Mouse (Mus musculus) CH12.LX (cell line): ENCODE data around the gene Tmem106c. TPM values are rescaled to one million over a fixed set of nuclear protein-coding genes. Genes with fewer than 3 reads are reported as not detected.

Experiments
- DNase-seq: peaks from one replicate; pipeline ENCODE4 v3.0.0-alpha.2; 2013; ENCODE audit errors: extremely low read depth
- H3K27ac ChIP-seq: 2 replicates; pipeline ENCODE4 v1.5.1; 2012; ENCODE audit warnings: low read depth, mild to moderate bottlenecking, control low read depth, moderate library complexity; ENCODE audit not compliant: insufficient read depth
- H3K27me3 ChIP-seq: replicated peaks from 2 replicates; pipeline ENCODE3; 2012; ENCODE audit warnings: inconsistent platforms
- H3K36me3 ChIP-seq, 2 experiments: replicated peaks in 1 of 2; 2 replicates each; pipeline versions ENCODE3 to v1.6.1; 2012; ENCODE audit warnings: inconsistent platforms in 1 of 2, low read length in 1 of 2, mild to moderate bottlenecking in 1 of 2, mixed read lengths in 1 of 2, moderate library complexity in 1 of 2; ENCODE audit not compliant: control insufficient read depth in 1 of 2, insufficient read depth in 1 of 2
- H3K4me1 ChIP-seq, 2 experiments: 2 replicates each; pipeline ENCODE4 v1.6.1; 2012; ENCODE audit warnings: inconsistent platforms in 1 of 2, moderate library complexity in 1 of 2; ENCODE audit not compliant: insufficient read depth in 2 of 2, control insufficient read depth in 1 of 2
- H3K4me2 ChIP-seq: 2 replicates; pipeline ENCODE4 v1.6.1; 2012; ENCODE audit warnings: low read depth, mild to moderate bottlenecking, control low read depth; ENCODE audit not compliant: poor library complexity, insufficient read depth, severe bottlenecking
- H3K4me3 ChIP-seq, 3 experiments: fragments of 150-350 bp in 1 of 3; sonication (generic) in 1 of 3; replicated peaks in 1 of 3; 2 replicates each; pipeline versions ENCODE3 to v1.5.1; 2011 to 2012; ENCODE audit warnings: low read depth in 2 of 3, low read length in 2 of 3, mild to moderate bottlenecking in 2 of 3, moderate library complexity in 2 of 3, control low read depth in 1 of 3, improper control_type of control experiment in 1 of 3, inconsistent platforms in 1 of 3, mixed read lengths in 1 of 3; ENCODE audit not compliant: poor library complexity in 1 of 3
- H3K79me2 ChIP-seq: replicated peaks from 2 replicates; pipeline ENCODE4 v1.6.1; 2012; ENCODE audit warnings: mild to moderate bottlenecking, moderate library complexity; ENCODE audit not compliant: control insufficient read depth, poor library complexity, insufficient read depth, severe bottlenecking; ENCODE audit errors: extremely low read depth
- H3K9ac ChIP-seq: 2 replicates; pipeline ENCODE4 v1.6.1; 2012; ENCODE audit warnings: low read depth, mild to moderate bottlenecking, control low read depth, moderate library complexity; ENCODE audit not compliant: insufficient read depth
- H3K9me3 ChIP-seq: replicated peaks from 2 replicates; pipeline ENCODE3; 2012; ENCODE audit warnings: low read length, inconsistent platforms, mixed read lengths
- CHD1 ChIP-seq: IDR thresholded peaks from 2 replicates; pipeline ENCODE4 v1.6.1; 2012; ENCODE audit warnings: low read depth, low read length, improper control_type of control experiment, inconsistent platforms
- CTCF ChIP-seq, 2 experiments: IDR thresholded peaks in 1 of 2; conservative IDR thresholded peaks in 1 of 2; 2 replicates each; pipeline ENCODE4 v1.5.1; 2011 to 2012; ENCODE audit warnings: low read depth in 2 of 2, low read length in 2 of 2, improper control_type of control experiment in 1 of 2, inconsistent platforms in 1 of 2, mild to moderate bottlenecking in 1 of 2, moderate library complexity in 1 of 2
- E2F4 ChIP-seq: IDR thresholded peaks from 2 replicates; pipeline ENCODE4 v1.6.1; 2011; ENCODE audit warnings: low read depth, low read length, improper control_type of control experiment; ENCODE audit not compliant: insufficient replicate concordance
- ELF1 ChIP-seq: IDR thresholded peaks from 2 replicates; pipeline ENCODE4 v1.6.1; 2014; ENCODE audit warnings: low read depth, mild to moderate bottlenecking, inconsistent platforms, low read length, improper control_type of control experiment
- ETS1 ChIP-seq: conservative IDR thresholded peaks from 2 replicates; pipeline ENCODE4 v1.6.1; 2012; ENCODE audit warnings: low read depth, mild to moderate bottlenecking, inconsistent platforms, low read length, improper control_type of control experiment, moderate library complexity
- KAT2A ChIP-seq: IDR thresholded peaks from 2 replicates; pipeline ENCODE4 v1.6.1; 2012; ENCODE audit warnings: low read length, improper control_type of control experiment, inconsistent platforms; ENCODE audit not compliant: insufficient replicate concordance
- MAZ ChIP-seq: IDR thresholded peaks from 2 replicates; pipeline ENCODE4 v1.6.1; 2012; ENCODE audit warnings: low read depth, mild to moderate bottlenecking, inconsistent platforms, low read length, improper control_type of control experiment, moderate library complexity
- MEF2A ChIP-seq: IDR thresholded peaks from 2 replicates; pipeline ENCODE4 v1.6.1; 2014; ENCODE audit warnings: low read depth, mild to moderate bottlenecking, inconsistent platforms, low read length, improper control_type of control experiment, borderline replicate concordance
- MXI1 ChIP-seq: IDR thresholded peaks from 2 replicates; pipeline ENCODE4 v1.6.1; 2011; ENCODE audit warnings: mild to moderate bottlenecking, low read depth, low read length, improper control_type of control experiment
- MYC ChIP-seq: IDR thresholded peaks from 2 replicates; pipeline ENCODE4 v1.6.1; 2011; ENCODE audit warnings: low read depth, mild to moderate bottlenecking, improper control_type of control experiment, low read length
- NRF1 ChIP-seq: IDR thresholded peaks from 2 replicates; pipeline ENCODE4 v1.6.1; 2014; ENCODE audit warnings: low read depth, mild to moderate bottlenecking, inconsistent platforms, low read length, improper control_type of control experiment, moderate library complexity
- RAD21 ChIP-seq: IDR thresholded peaks from 2 replicates; pipeline ENCODE4 v1.6.1; 2011; ENCODE audit warnings: low read depth, mild to moderate bottlenecking, low read length, improper control_type of control experiment, moderate library complexity
- SIN3A ChIP-seq: IDR thresholded peaks from 2 replicates; pipeline ENCODE4 v1.6.1; 2012; ENCODE audit warnings: low read length, improper control_type of control experiment, inconsistent platforms
- TCF12 ChIP-seq: IDR thresholded peaks from 2 replicates; pipeline ENCODE4 v1.6.1; 2014; ENCODE audit warnings: low read depth, mild to moderate bottlenecking, inconsistent platforms, low read length, improper control_type of control experiment
- ZKSCAN1 ChIP-seq: IDR thresholded peaks from 2 replicates; pipeline ENCODE4 v1.6.1; 2012; ENCODE audit warnings: low read depth, inconsistent platforms, low read length, improper control_type of control experiment, borderline replicate concordance
- dilution Hi-C: fragments of 300-500 bp; cut with MboI; formaldehyde crosslinking; loops from 2 replicates; pipeline ENCODE4 v1.14.3; 2020; ENCODE audit warnings: low sequenced_read_pairs; ENCODE audit not compliant: extremely low pct_unique_long_range_greater_than_20kb, extremely low pct_ligation_motif_present
- in situ Hi-C: fragments of 300-500 bp; cut with MboI; formaldehyde crosslinking; loops from 3 replicates; pipeline ENCODE4 v1.14.3; 2019; ENCODE audit warnings: low sequenced_read_pairs, low pct_ligation_motif_present, low pct_unique_long_range_greater_than_20kb, mixed read lengths
- polyA plus RNA-seq: library from polyadenylated mRNA; unstranded; fragments of >175 nt; gene quantifications from 2 replicates; pipeline ENCODE4 v1.2.1, GENCODE M21; 2012; ENCODE audit warnings: low read depth; ENCODE audit not compliant: insufficient read length
- total RNA-seq, 2 experiments: library from RNA; depleted of rRNA; stranded (reverse); fragments of 300-350 nt in 1 of 2; fragments of >200 nt in 1 of 2; gene quantifications; 2 replicates each; pipeline ENCODE4 v1.2.3; 2012 to 2014

The Tmem106c gene
- total and polyA plus RNA-seq, 3 experiments, result 18.5 to 25.7 (median 25.5) TPM

GRCm38 (mm10) chr15:98012810-98013209 is 48.8 kb downstream of the Tmem106c start:
- in situ Hi-C loops, result no loop called here
- H3K4me1 ChIP-seq, result 0 out of 4 replicates have a peak, but pooled peaks cover 0 to under 1% of the 10 kb centered on the region in 2 experiments
- H3K79me2 ChIP-seq, result no peaks in the 10 kb centered on the region
- H3K27me3 ChIP-seq, result peaks cover 64% of the 10 kb centered on the region
- H3K4me3 ChIP-seq, result no peak overlapping the region
- dilution Hi-C loops, result no loop called here
- TF ChIP-seq MEF2A, result no peak
- no peak overlapping the region for H3K27ac ChIP-seq
- H3K9me3 ChIP-seq, result no peaks in the 10 kb centered on the region
- no peak for DNase-seq
- H3K9ac ChIP-seq, result no peak overlapping the region
- no peaks in the 10 kb centered on the region for H3K36me3 ChIP-seq
- no peak overlapping the region for H3K4me2 ChIP-seq

GRCm38 (mm10) chr15:98017925-98018324 is 53.9 kb downstream of the Tmem106c start:
- H3K36me3 ChIP-seq, result no peaks in the 10 kb centered on the region
- H3K27ac ChIP-seq, result no peak overlapping the region
- DNase-seq, result peak; percentile 89
- peaks cover 0 to 6% of the 10 kb centered on the region in 2 experiments; a peak in 1 of 4 replicates for H3K4me1 ChIP-seq
- in situ Hi-C loops (no loop called here), dilution Hi-C loops (no loop called here)
- H3K9me3 ChIP-seq, result no peaks in the 10 kb centered on the region
- TF ChIP-seq MEF2A (no peak), TCF12 (no peak), CTCF (conservative IDR thresholded peaks at IDR 0.05 in 1 of 2, IDR thresholded peaks at IDR 0.05 in 1 of 2; ENCODE audit: low read depth in 2 of 2, low read length in 2 of 2) (no peak)
- no peak overlapping the region for H3K9ac ChIP-seq
- H3K27me3 ChIP-seq, result peaks cover 22% of the 10 kb centered on the region
- H3K79me2 ChIP-seq, result no peaks in the 10 kb centered on the region
- H3K4me3 ChIP-seq, result no peak overlapping the region
- H3K4me2 ChIP-seq, result no peak overlapping the region

GRCm38 (mm10) chr15:98019047-98019446 is 55.0 kb downstream of the Tmem106c start:
- in situ Hi-C loops (no loop called here), dilution Hi-C loops (no loop called here)

More at GRCm38 (mm10) chr15:98019047-98019446, 55.0 kb downstream of the Tmem106c start:
- peaks cover 22% of the 10 kb centered on the region for H3K27me3 ChIP-seq
- H3K9ac ChIP-seq, result no peak overlapping the region
- no peak overlapping the region for H3K27ac ChIP-seq
- H3K4me1 ChIP-seq, result peaks cover 0 to 6% of the 10 kb centered on the region in 2 experiments; a peak in 1 of 4 replicates
- H3K36me3 ChIP-seq, result no peaks in the 10 kb centered on the region
- H3K4me2 ChIP-seq, result no peak overlapping the region
- H3K4me3 ChIP-seq, result no peak overlapping the region
- DNase-seq, result no peak
- TF ChIP-seq E2F4 (no peak), MAZ (no peak), MYC (no peak), MXI1 (no peak), ETS1 (no peak), RAD21 (no peak), ELF1 (no peak), ZKSCAN1 (no peak), KAT2A (no peak), CHD1 (no peak), SIN3A (no peak), NRF1 (no peak)
- no peaks in the 10 kb centered on the region for H3K79me2 ChIP-seq
- H3K9me3 ChIP-seq, result no peaks in the 10 kb centered on the region

Other genes with a start within 250 kb of the Tmem106c start
- 38.9 and 49.5 TPM in 2 replicates for gene Endou, start 232.9 kb upstream of the Tmem106c start, total RNA-seq (2012; rRNA removed)
- 60.5 and 66.9 TPM in 2 replicates for gene Endou, start 232.9 kb upstream of the Tmem106c start, total RNA-seq (2014; rRNA removed)
- 64.0 and 69.8 TPM in 2 replicates for gene Endou, start 232.9 kb upstream of the Tmem106c start, polyA plus RNA-seq
- 2.8 and 3.4 TPM in 2 replicates for gene Rapgef3, start 196.2 kb upstream of the Tmem106c start, total RNA-seq (2012; rRNA removed)
- 2.2 and 3.2 TPM in 2 replicates for gene Rapgef3, start 196.2 kb upstream of the Tmem106c start, total RNA-seq (2014; rRNA removed)
- gene Rapgef3, start 196.2 kb upstream of the Tmem106c start, polyA plus RNA-seq, result 1.7 and 2.5 TPM in 2 replicates
- gene Slc48a1, start 185.7 kb upstream of the Tmem106c start, total RNA-seq (2012; rRNA removed), result 35.0 and 39.4 TPM in 2 replicates
- gene Slc48a1, start 185.7 kb upstream of the Tmem106c start, total RNA-seq (2014; rRNA removed), result 23.2 and 25.4 TPM in 2 replicates
- gene Slc48a1, start 185.7 kb upstream of the Tmem106c start, polyA plus RNA-seq, result 50.6 and 56.0 TPM in 2 replicates
- gene Hdac7, start 119.7 kb upstream of the Tmem106c start, total RNA-seq (2012; rRNA removed), result 18.0 and 21.7 TPM in 2 replicates
- 17.7 and 19.8 TPM in 2 replicates for gene Hdac7, start 119.7 kb upstream of the Tmem106c start, total RNA-seq (2014; rRNA removed)
- 47.8 and 55.2 TPM in 2 replicates for gene Hdac7, start 119.7 kb upstream of the Tmem106c start, polyA plus RNA-seq
- 0.63 and 0.68 TPM in 2 replicates for gene Vdr, start 53.6 kb upstream of the Tmem106c start, total RNA-seq (2012; rRNA removed)
- 0.52 and 0.61 TPM in 2 replicates for gene Vdr, start 53.6 kb upstream of the Tmem106c start, total RNA-seq (2014; rRNA removed)
- 1.3 and 1.7 TPM in 2 replicates for gene Vdr, start 53.6 kb upstream of the Tmem106c start, polyA plus RNA-seq
- 0.08 and 0.13 TPM in 2 replicates for gene Col2a1, start 40.5 kb downstream of the Tmem106c start, total RNA-seq (2012; rRNA removed)
- gene Col2a1, start 40.5 kb downstream of the Tmem106c start, total RNA-seq (2014; rRNA removed), result not detected in 2 replicates
- 0.06 and 0.15 TPM in 2 replicates for gene Col2a1, start 40.5 kb downstream of the Tmem106c start, polyA plus RNA-seq
- 23.8 and 29.6 TPM in 2 replicates for gene Pfkm, start 128.4 kb downstream of the Tmem106c start, total RNA-seq (2012; rRNA removed)
- 21.1 and 23.5 TPM in 2 replicates for gene Pfkm, start 128.4 kb downstream of the Tmem106c start, total RNA-seq (2014; rRNA removed)
- gene Pfkm, start 128.4 kb downstream of the Tmem106c start, polyA plus RNA-seq, result 37.9 and 39.2 TPM in 2 replicates
- gene Senp1, start 129.5 kb downstream of the Tmem106c start, total RNA-seq (2012; rRNA removed), result 14.9 and 17.1 TPM in 2 replicates
- gene Senp1, start 129.5 kb downstream of the Tmem106c start, total RNA-seq (2014; rRNA removed), result 21.7 and 23.3 TPM in 2 replicates
- 32.3 and 38.5 TPM in 2 replicates for gene Senp1, start 129.5 kb downstream of the Tmem106c start, polyA plus RNA-seq
- 20.5 and 22.6 TPM in 2 replicates for gene Asb8, start 201.4 kb downstream of the Tmem106c start, total RNA-seq (2012; rRNA removed)
- 31.1 and 32.5 TPM in 2 replicates for gene Asb8, start 201.4 kb downstream of the Tmem106c start, total RNA-seq (2014; rRNA removed)
- 24.7 and 27.7 TPM in 2 replicates for gene Asb8, start 201.4 kb downstream of the Tmem106c start, polyA plus RNA-seq
- gene Ccdc184, start 203.0 kb downstream of the Tmem106c start, total RNA-seq (2012; rRNA removed), result 0.04 TPM in 1 of 2 replicates, not detected in the other
- not detected in 2 replicates for gene Ccdc184, start 203.0 kb downstream of the Tmem106c start, total RNA-seq (2014; rRNA removed)
- gene Ccdc184, start 203.0 kb downstream of the Tmem106c start, polyA plus RNA-seq, result 0.08 and 0.17 TPM in 2 replicates
- gene Olfr288, start 231.3 kb downstream of the Tmem106c start, total RNA-seq (2012; rRNA removed), result not detected in 2 replicates
- not detected in 2 replicates for gene Olfr288, start 231.3 kb downstream of the Tmem106c start, total RNA-seq (2014; rRNA removed)
- not detected in 2 replicates for gene Olfr288, start 231.3 kb downstream of the Tmem106c start, polyA plus RNA-seq